9 mouse cellular contexts compared by ENCODE assay signal in the genomic region with DNA sequence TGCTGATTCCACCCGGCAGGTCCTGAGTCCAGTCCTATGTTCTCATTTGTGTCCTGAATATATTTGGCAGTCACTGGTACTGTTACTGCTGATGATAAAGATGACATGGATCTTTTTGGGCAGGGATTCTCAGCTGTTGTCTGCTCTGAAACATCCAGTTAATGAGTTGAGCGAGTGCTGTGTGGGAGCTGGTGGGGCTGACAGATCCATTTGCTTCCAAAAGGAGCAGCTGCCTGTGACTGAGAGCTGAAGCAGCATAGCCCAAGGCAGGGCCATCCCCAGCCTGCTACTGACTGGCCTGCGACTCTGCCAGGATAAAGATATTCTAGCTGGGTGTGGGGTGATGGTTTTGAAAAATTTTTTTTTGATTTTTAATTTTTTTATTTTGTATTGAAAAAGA.
A peak's percentile ranks its signal among the peaks of the same experiment; 100 is the strongest.
DNase-seq lines count a peak whose midpoint lies in the region; ATAC-seq and TF ChIP-seq lines count a peak whose summit lies in the region.
"Had no signal": no experiment of that assay in that cellular context is flagged by ENCODE, and none has a peak within 500 bp of the region (broad histone marks: within the 10 kb centered on the region; RNA-seq: fewer than 3 reads in every experiment).

No protein-coding gene starts in this region.

- H3K27ac ChIP-seq in gastrocnemius, adult 2 months = no peak overlapping the region
- H3K27ac ChIP-seq in forebrain, embryonic 14.5 days (ENCODE audit: low read depth, low read length) = no peak overlapping the region
- H3K27ac ChIP-seq in layer of hippocampus, adult 2 months = 0 out of 2 replicates have a peak overlapping the region, but pooled peaks have one; percentile 36
- no peak overlapping the region for H3K27ac ChIP-seq in midbrain, postnatal 0 days (ENCODE audit: low read depth, low read length)

- no peak overlapping the region for H3K9ac ChIP-seq in forebrain, embryonic 14.5 days (ENCODE audit: low read length)
- H3K9ac ChIP-seq in midbrain, postnatal 0 days (replicated peaks; ENCODE audit: low read length, poor library complexity, severe bottlenecking) = no peak overlapping the region

- H3K4me2 ChIP-seq in forebrain, embryonic 14.5 days (ENCODE audit: low read length) = no peak overlapping the region
- H3K4me2 ChIP-seq in midbrain, postnatal 0 days (ENCODE audit: low read depth, low read length, poor library complexity, severe bottlenecking) = no peak overlapping the region

- ATAC-seq in forebrain, embryonic 14.5 days = peak; percentile 60
- no peak for ATAC-seq in midbrain, postnatal 0 days (ENCODE audit: low FRiP score)

- H3K27me3 ChIP-seq in forebrain, embryonic 14.5 days (replicated peaks; ENCODE audit: control insufficient read depth, insufficient read depth, low read length) = no peaks in the 10 kb centered on the region
- no peaks in the 10 kb centered on the region for H3K27me3 ChIP-seq in midbrain, postnatal 0 days (ENCODE audit: insufficient read depth, low read length)

- H3K4me1 ChIP-seq in forebrain, embryonic 14.5 days (ENCODE audit: control insufficient read depth, insufficient read depth, low read length) = no peaks in the 10 kb centered on the region
- no peaks in the 10 kb centered on the region for H3K4me1 ChIP-seq in midbrain, postnatal 0 days (ENCODE audit: insufficient read depth, low read length)

- WGBS in forebrain, embryonic 14.5 days = 62% methylated on average over 3 of the region's 3 CpGs
- 48% methylated on average over 3 of the region's 3 CpGs for WGBS in midbrain, postnatal 0 days

- no peaks in the 10 kb centered on the region for H3K9me3 ChIP-seq in forebrain, embryonic 14.5 days (replicated peaks; ENCODE audit: control insufficient read depth, low read length)
- no peaks in the 10 kb centered on the region for H3K9me3 ChIP-seq in midbrain, postnatal 0 days (ENCODE audit: low read length)

- no peak overlapping the region for H3K4me3 ChIP-seq in gastrocnemius, adult 2 months
- H3K4me3 ChIP-seq in forebrain, embryonic 14.5 days (ENCODE audit: low read depth, low read length) = no peak overlapping the region
- H3K4me3 ChIP-seq in layer of hippocampus, adult 2 months = no peak overlapping the region
- H3K4me3 ChIP-seq in midbrain, postnatal 0 days (ENCODE audit: low read depth, low read length) = no peak overlapping the region

- intact Hi-C loops in gastrocnemius, adult 2 months (cut with DNase I) = no loop called here

- no peak for TF ChIP-seq CTCF in gastrocnemius, adult 2 months (IDR thresholded peaks at IDR 0.05)
- TF ChIP-seq CTCF in layer of hippocampus, adult 2 months (conservative IDR thresholded peaks at IDR 0.05) = no peak
- TF ChIP-seq CTCF in midbrain, postnatal 0 days (IDR thresholded peaks at IDR 0.05) = no peak

- no peaks in the 10 kb centered on the region for H3K36me3 ChIP-seq in forebrain, embryonic 14.5 days (ENCODE audit: control insufficient read depth, insufficient read depth, low read length)
- no peaks in the 10 kb centered on the region for H3K36me3 ChIP-seq in midbrain, postnatal 0 days (ENCODE audit: insufficient read depth, low read length)

- DNase-seq in gastrocnemius, adult 2 months = peak; percentile 26
- DNase-seq in gastrocnemius, adult 18-20 months (ENCODE audit: low spot score) = no peak
- DNase-seq in forebrain, embryonic 14.5 days (ENCODE audit: low spot score) = peak; percentile 16
- DNase-seq in layer of hippocampus, adult 2 months (ENCODE audit: low spot score in 2 of 2) = peak; percentile 62 to 81
- DNase-seq in midbrain, postnatal 0 days (ENCODE audit: low spot score) = peak; percentile 59
- DNase-seq in liver = no peak
- DNase-seq in adrenal gland, adult 2 months = no peak
- no peak for DNase-seq in thymus, postnatal 14 days
- DNase-seq: adrenal gland, postnatal 14 days had no signal

Comparison
In these comparisons a context has a peak if more than half of its experiments do, and no peak if none do; other contexts are left out.
1. DNase-seq: peak in gastrocnemius, adult 2 months (single experiment), forebrain, embryonic 14.5 days (single experiment), layer of hippocampus, adult 2 months (2 of 2) and midbrain, postnatal 0 days (single experiment); none in gastrocnemius, adult 18-20 months (single experiment), liver (single experiment), adrenal gland, adult 2 months (single experiment) and thymus, postnatal 14 days (single experiment).